Mouse (Mus musculus) neural tube, embryonic 15.5 days (tissue): ENCODE results near the gene Elavl4. TPM values are rescaled to one million over a fixed set of nuclear protein-coding genes. Genes with fewer than 3 reads are reported as not detected.

Experiments
- ATAC-seq: fragments of 200-750 bp; cut with Nextera tagmentation; 2 replicates; pipeline ENCODE4 v1.8.0; 2017; ENCODE audit warnings: mild to moderate bottlenecking, moderate TSS enrichment, moderate library complexity; ENCODE audit not compliant: low FRiP score
- H3K27ac ChIP-seq: fragments of 300-500 bp; sonication (generic); replicated peaks from 2 replicates; pipeline ENCODE4 v1.5.1; 2015; ENCODE audit warnings: mild to moderate bottlenecking, inconsistent platforms
- H3K27me3 ChIP-seq: fragments of 300-500 bp; sonication (generic); replicated peaks from 2 replicates; pipeline ENCODE4 v1.6.1; 2015; ENCODE audit warnings: inconsistent platforms
- H3K36me3 ChIP-seq: fragments of 300-500 bp; sonication (generic); 2 replicates; pipeline ENCODE4 v1.6.1; 2015; ENCODE audit warnings: inconsistent platforms
- H3K4me1 ChIP-seq: fragments of 300-500 bp; sonication (generic); 2 replicates; pipeline ENCODE4 v1.6.1; 2015; ENCODE audit warnings: inconsistent platforms
- H3K4me2 ChIP-seq: fragments of 300-500 bp; sonication (generic); 2 replicates; pipeline ENCODE4 v1.6.1; 2015; ENCODE audit warnings: inconsistent platforms, mild to moderate bottlenecking, moderate library complexity
- H3K4me3 ChIP-seq: fragments of 300-500 bp; sonication (generic); replicated peaks from 2 replicates; pipeline ENCODE4 v1.5.1; 2015; ENCODE audit warnings: mild to moderate bottlenecking, inconsistent platforms
- H3K9ac ChIP-seq: fragments of 300-500 bp; sonication (generic); replicated peaks from 2 replicates; pipeline ENCODE4 v1.6.1; 2015; ENCODE audit warnings: mild to moderate bottlenecking, inconsistent platforms
- H3K9me3 ChIP-seq: fragments of 300-500 bp; sonication (generic); replicated peaks from 2 replicates; pipeline ENCODE4 v1.6.1; 2016; ENCODE audit warnings: inconsistent platforms
- WGBS: fragments of 180-500 bp; shearing (Covaris S2); methylation state at CpG from one replicate; pipeline ENCODE4 v1.1.7; 2015; ENCODE audit warnings: mixed read lengths; 5-methylcytosine and 5-hydroxymethylcytosine counted together
- polyA plus RNA-seq: library from polyadenylated mRNA; unstranded; fragments of >200 nt; fragmentation: Nextera tagmentation; extraction: Ambion mirVana; gene quantifications from 2 replicates; pipeline ENCODE4 v1.2.1, GENCODE M21; 2015

The Elavl4 gene
- polyA plus RNA-seq, 1 experiment from 2014 or later: 344 TPM

- Histone ChIP-seq H3K27me3 (no peaks in the 10 kb centered on the region), H3K4me2 (peak overlapping the region; percentile 34), H3K4me1 (no peaks in the 10 kb centered on the region), H3K9ac (no peak overlapping the region), H3K9me3 (no peaks in the 10 kb centered on the region), H3K4me3 (peak overlapping the region; percentile 4; the same call in 1 of the 2 replicates), H3K27ac (peak overlapping the region; percentile 64), H3K36me3 (no peaks in the 10 kb centered on the region)
- peak; percentile 29; the same call in 1 of the 2 replicates for ATAC-seq
- 29% methylated on average over 10 of the region's 10 CpGs for WGBS
Observed at GRCm38 (mm10) chr4:110292471-110292870, 59.2 kb downstream of the Elavl4 start.

GRCm38 (mm10) chr4:110290544-110291095, 61.1 kb downstream of the Elavl4 start:
- H3K36me3 ChIP-seq: no peaks in the 10 kb centered on the region
- H3K4me3 ChIP-seq: peak overlapping the region; percentile 37
- peak overlapping the region; percentile 53 for H3K4me2 ChIP-seq
- H3K27me3 ChIP-seq: no peaks in the 10 kb centered on the region
- H3K4me1 ChIP-seq: 0 out of 2 replicates have a peak, but pooled peaks cover 4% of the 10 kb centered on the region
- H3K9me3 ChIP-seq: no peaks in the 10 kb centered on the region
- ATAC-seq: peak; percentile 32; the same call in 1 of the 2 replicates
- peak overlapping the region; percentile 48 for H3K9ac ChIP-seq
- 26% methylated on average over 7 of the region's 7 CpGs for WGBS
- peak overlapping the region; percentile 72 for H3K27ac ChIP-seq

GRCm38 (mm10) chr4:110290056-110290455, 61.7 kb downstream of the Elavl4 start:
- H3K36me3 ChIP-seq: no peaks in the 10 kb centered on the region
- peak; percentile 48; the same call in 1 of the 2 replicates for ATAC-seq
- no peaks in the 10 kb centered on the region for H3K27me3 ChIP-seq
- 0 out of 2 replicates have a peak, but pooled peaks cover 4% of the 10 kb centered on the region for H3K4me1 ChIP-seq
- H3K4me3 ChIP-seq: peak overlapping the region; percentile 37
- no peaks in the 10 kb centered on the region for H3K9me3 ChIP-seq
- 10% methylated on average over 12 of the region's 12 CpGs for WGBS
- peak overlapping the region; percentile 53 for H3K4me2 ChIP-seq
- H3K27ac ChIP-seq: peak overlapping the region; percentile 72
- peak overlapping the region; percentile 48 for H3K9ac ChIP-seq

- H3K27ac ChIP-seq: peak overlapping the region; percentile 92
- H3K27me3 ChIP-seq: no peaks in the 10 kb centered on the region
- peak overlapping the region; percentile 54 for H3K4me2 ChIP-seq
- no peaks in the 10 kb centered on the region for H3K36me3 ChIP-seq
- peak; percentile 80 for ATAC-seq
- no peaks in the 10 kb centered on the region for H3K9me3 ChIP-seq
- 0 out of 2 replicates have a peak, but pooled peaks cover 4% of the 10 kb centered on the region for H3K4me1 ChIP-seq
- WGBS: 7% methylated on average over 11 of the region's 11 CpGs
- H3K9ac ChIP-seq: peak overlapping the region; percentile 70
- H3K4me3 ChIP-seq: peak overlapping the region; percentile 53
Observed at GRCm38 (mm10) chr4:110287412-110288067, 64.2 kb downstream of the Elavl4 start.

GRCm38 (mm10) chr4:110286841-110287240, 64.9 kb downstream of the Elavl4 start:
- no peaks in the 10 kb centered on the region for H3K36me3 ChIP-seq
- ATAC-seq: peak; percentile 29; the same call in 1 of the 2 replicates
- WGBS: 7% methylated on average over 7 of the region's 7 CpGs
- peak overlapping the region; percentile 70 for H3K9ac ChIP-seq
- no peaks in the 10 kb centered on the region for H3K9me3 ChIP-seq
- H3K4me2 ChIP-seq: peak overlapping the region; percentile 54
- 0 out of 2 replicates have a peak, but pooled peaks cover 4% of the 10 kb centered on the region for H3K4me1 ChIP-seq
- H3K27ac ChIP-seq: peak overlapping the region; percentile 92
- peak overlapping the region; percentile 53 for H3K4me3 ChIP-seq
- H3K27me3 ChIP-seq: no peaks in the 10 kb centered on the region

- peak overlapping the region; percentile 92 for H3K27ac ChIP-seq
- peak overlapping the region; percentile 53 for H3K4me3 ChIP-seq
- no peaks in the 10 kb centered on the region for H3K36me3 ChIP-seq
- no peaks in the 10 kb centered on the region for H3K9me3 ChIP-seq
- WGBS: 2% methylated on average over 9 of the region's 9 CpGs
- H3K9ac ChIP-seq: peak overlapping the region; percentile 70
- peak; percentile 65 for ATAC-seq
- 0 out of 2 replicates have a peak, but pooled peaks cover 4% of the 10 kb centered on the region for H3K4me1 ChIP-seq
- H3K4me2 ChIP-seq: peak overlapping the region; percentile 54
- no peaks in the 10 kb centered on the region for H3K27me3 ChIP-seq
Observed at GRCm38 (mm10) chr4:110286371-110286781, 65.3 kb downstream of the Elavl4 start.

GRCm38 (mm10) chr4:110285346-110286330, 66.1 kb downstream of the Elavl4 start:
- whole genome bisulfite sequencing: 2% methylated on average over 15 of the region's 15 CpGs
- Histone ChIP-seq H3K36me3 (no peaks in the 10 kb centered on the region), H3K4me2 (peak overlapping the region; percentile 54), H3K9me3 (no peaks in the 10 kb centered on the region), H3K9ac (peak overlapping the region; percentile 70), H3K4me1 (0 out of 2 replicates have a peak, but pooled peaks cover 7% of the 10 kb centered on the region), H3K27me3 (no peaks in the 10 kb centered on the region), H3K27ac (peak overlapping the region; percentile 92), H3K4me3 (peak overlapping the region; percentile 53)
- peak; percentile 20 for ATAC-seq

GRCm38 (mm10) chr4:110284446-110284845, 67.3 kb downstream of the Elavl4 start:
- H3K9me3 ChIP-seq: no peaks in the 10 kb centered on the region
- 26% methylated on average over 3 of the region's 3 CpGs for WGBS
- 0 out of 2 replicates have a peak, but pooled peaks cover 17% of the 10 kb centered on the region for H3K4me1 ChIP-seq
- peak overlapping the region; percentile 74 for H3K27ac ChIP-seq
- H3K4me3 ChIP-seq: peak overlapping the region; percentile 53
- H3K4me2 ChIP-seq: peak overlapping the region; percentile 54
- no peaks in the 10 kb centered on the region for H3K27me3 ChIP-seq
- no peaks in the 10 kb centered on the region for H3K36me3 ChIP-seq
- H3K9ac ChIP-seq: peak overlapping the region; percentile 70
- ATAC-seq: no peak

- H3K9me3 ChIP-seq: no peaks in the 10 kb centered on the region
- H3K36me3 ChIP-seq: no peaks in the 10 kb centered on the region
- WGBS: 29% methylated on average over 4 of the region's 4 CpGs
- H3K9ac ChIP-seq: no peak overlapping the region
- no peak overlapping the region for H3K4me2 ChIP-seq
- no peak overlapping the region for H3K27ac ChIP-seq
- no peak for ATAC-seq
- peaks cover 3% of the 10 kb centered on the region; the same call in 1 of the 2 replicates for H3K4me1 ChIP-seq
- H3K27me3 ChIP-seq: no peaks in the 10 kb centered on the region
- H3K4me3 ChIP-seq: no peak overlapping the region
Observed at GRCm38 (mm10) chr4:110270046-110270445, 81.7 kb downstream of the Elavl4 start.

- Histone ChIP-seq H3K4me3 (no peak overlapping the region), H3K4me1 (peaks cover 5% of the 10 kb centered on the region), H3K4me2 (no peak overlapping the region), H3K36me3 (no peaks in the 10 kb centered on the region), H3K9ac (no peak overlapping the region), H3K27ac (no peak overlapping the region), H3K27me3 (no peaks in the 10 kb centered on the region), H3K9me3 (no peaks in the 10 kb centered on the region)
- 79% methylated on average over 9 of the region's 9 CpGs for WGBS
- no peak for ATAC-seq
Observed at GRCm38 (mm10) chr4:110266804-110267575, 84.7 kb downstream of the Elavl4 start.
